Mouse (Mus musculus) midbrain, embryonic 15.5 days (tissue): ENCODE measurements around the gene Cflar. TPM values are rescaled to one million over a fixed set of nuclear protein-coding genes. Genes with fewer than 3 reads are reported as not detected.

Source experiments
- ATAC-seq: fragments of 200-750 bp; cut with Nextera tagmentation; replicated peaks from 2 replicates; pipeline ENCODE4 v1.8.0; 2017; ENCODE audit warnings: moderate TSS enrichment
- H3K27ac ChIP-seq: fragments of 300-500 bp; sonication (generic); 2 replicates; pipeline ENCODE4 v1.5.1; 2015; ENCODE audit warnings: mild to moderate bottlenecking, inconsistent platforms
- H3K27me3 ChIP-seq: fragments of 300-500 bp; sonication (generic); replicated peaks from 2 replicates; pipeline ENCODE4 v1.6.1; 2015; ENCODE audit warnings: inconsistent platforms
- H3K36me3 ChIP-seq: fragments of 300-500 bp; sonication (generic); replicated peaks from 2 replicates; pipeline ENCODE4 v1.6.1; 2015; ENCODE audit warnings: inconsistent platforms
- H3K4me1 ChIP-seq: fragments of 300-500 bp; sonication (generic); 2 replicates; pipeline ENCODE4 v1.6.1; 2015; ENCODE audit warnings: inconsistent platforms
- H3K4me2 ChIP-seq: fragments of 300-500 bp; sonication (generic); 2 replicates; pipeline ENCODE4 v1.6.1; 2015; ENCODE audit warnings: inconsistent platforms, mild to moderate bottlenecking, moderate library complexity
- H3K4me3 ChIP-seq: fragments of 300-500 bp; sonication (generic); 2 replicates; pipeline ENCODE4 v1.5.1; 2015; ENCODE audit warnings: mild to moderate bottlenecking, inconsistent platforms
- H3K9ac ChIP-seq: fragments of 300-500 bp; sonication (generic); 2 replicates; pipeline ENCODE4 v1.6.1; 2015; ENCODE audit warnings: mild to moderate bottlenecking, inconsistent platforms
- H3K9me3 ChIP-seq: fragments of 300-500 bp; sonication (generic); 2 replicates; pipeline ENCODE4 v1.6.1; 2016; ENCODE audit warnings: inconsistent platforms
- WGBS: fragments of 180-500 bp; shearing (Covaris S2); methylation state at CpG from one replicate; pipeline ENCODE4 v1.1.7; 2015; ENCODE audit warnings: mixed read lengths; 5-methylcytosine and 5-hydroxymethylcytosine counted together
- polyA plus RNA-seq: library from polyadenylated mRNA; unstranded; fragments of >200 nt; fragmentation: Nextera tagmentation; extraction: Ambion mirVana; gene quantifications from 2 replicates; pipeline ENCODE4 v1.2.1, GENCODE M21; 2015

Cflar gene
- polyA plus RNA-seq, 1 experiment from 2014 or later = 16.1 TPM

DNA sequence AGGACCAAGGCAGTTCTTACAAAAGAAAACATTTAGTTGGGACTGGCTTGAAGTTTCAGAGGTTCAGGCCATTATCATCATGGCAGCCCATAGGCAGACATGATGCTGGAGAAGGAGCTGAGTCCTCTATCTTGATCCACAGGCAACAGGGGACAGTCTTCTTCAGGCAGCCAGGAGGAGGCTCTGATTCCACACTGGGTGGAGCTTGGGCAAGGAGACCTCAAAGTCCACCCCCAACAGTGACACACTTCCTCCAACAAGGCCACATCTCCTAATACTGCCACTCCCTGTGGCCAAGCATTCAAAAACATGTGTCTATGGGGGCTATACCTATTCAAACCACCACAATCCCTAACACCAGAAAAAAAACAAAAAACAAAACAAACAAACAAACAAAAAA, 62.0 kb downstream of the Cflar start:
- no peak for ATAC-seq
- H3K9me3 ChIP-seq = no peaks in the 10 kb centered on the region
- H3K27ac ChIP-seq = no peak overlapping the region
- H3K36me3 ChIP-seq = no peaks in the 10 kb centered on the region
- no peak overlapping the region for H3K4me2 ChIP-seq
- no peaks in the 10 kb centered on the region for H3K27me3 ChIP-seq
- no peak overlapping the region for H3K9ac ChIP-seq
- H3K4me3 ChIP-seq = no peak overlapping the region
- H3K4me1 ChIP-seq = no peaks in the 10 kb centered on the region

DNA sequence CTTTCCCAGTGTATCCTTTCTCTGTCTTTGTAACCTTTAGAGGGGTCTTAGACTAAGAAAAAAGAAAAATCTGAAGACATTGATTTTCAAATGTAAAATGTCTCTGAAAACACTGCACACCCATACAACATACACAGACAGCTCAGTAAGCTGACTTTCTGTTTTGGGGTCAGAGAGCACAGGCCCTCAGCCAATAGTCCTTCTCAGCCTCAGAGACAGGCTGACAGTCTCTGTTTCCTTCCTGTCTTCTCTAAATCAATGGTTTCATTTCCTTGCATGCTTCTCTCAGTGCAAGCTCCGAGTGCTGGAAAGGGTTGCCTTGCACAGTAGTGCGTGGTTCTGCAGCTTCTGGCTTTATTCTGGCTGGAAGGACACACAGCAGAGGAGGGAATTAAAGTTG, 62.6 kb downstream of the Cflar start:
- Histone ChIP-seq H3K27me3 (no peaks in the 10 kb centered on the region), H3K27ac (no peak overlapping the region), H3K36me3 (no peaks in the 10 kb centered on the region), H3K4me2 (no peak overlapping the region), H3K4me1 (no peaks in the 10 kb centered on the region), H3K9me3 (no peaks in the 10 kb centered on the region), H3K4me3 (no peak overlapping the region), H3K9ac (no peak overlapping the region)
- WGBS = 65% methylated on average over 2 of the region's 2 CpGs
- no peak for ATAC-seq

DNA sequence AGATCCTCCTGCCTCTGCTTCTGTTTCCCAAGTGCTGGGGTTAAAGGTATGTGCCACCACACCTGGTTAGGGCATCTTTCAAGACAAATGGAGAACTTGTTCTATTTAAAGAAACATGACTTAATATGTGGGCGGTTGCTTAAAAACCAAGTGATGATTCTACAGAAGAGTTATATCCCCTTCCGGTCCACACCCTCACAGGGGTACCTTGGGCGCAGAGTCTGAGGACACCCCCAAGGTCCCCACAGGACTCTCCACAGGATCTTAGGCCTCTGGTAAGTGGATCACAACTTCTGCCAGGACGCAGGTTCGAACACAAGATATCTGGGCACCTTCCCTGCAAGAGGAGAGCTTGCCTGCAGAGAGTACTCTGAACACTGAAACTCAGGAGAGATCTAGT, 64.1 kb downstream of the Cflar start:
- ATAC-seq = no peak
- Histone ChIP-seq H3K27ac (no peak overlapping the region), H3K9ac (no peak overlapping the region), H3K4me2 (no peak overlapping the region), H3K4me1 (no peaks in the 10 kb centered on the region), H3K27me3 (no peaks in the 10 kb centered on the region), H3K36me3 (no peaks in the 10 kb centered on the region), H3K9me3 (no peaks in the 10 kb centered on the region), H3K4me3 (no peak overlapping the region)
- WGBS = 97% methylated on average over 5 of the region's 5 CpGs

DNA sequence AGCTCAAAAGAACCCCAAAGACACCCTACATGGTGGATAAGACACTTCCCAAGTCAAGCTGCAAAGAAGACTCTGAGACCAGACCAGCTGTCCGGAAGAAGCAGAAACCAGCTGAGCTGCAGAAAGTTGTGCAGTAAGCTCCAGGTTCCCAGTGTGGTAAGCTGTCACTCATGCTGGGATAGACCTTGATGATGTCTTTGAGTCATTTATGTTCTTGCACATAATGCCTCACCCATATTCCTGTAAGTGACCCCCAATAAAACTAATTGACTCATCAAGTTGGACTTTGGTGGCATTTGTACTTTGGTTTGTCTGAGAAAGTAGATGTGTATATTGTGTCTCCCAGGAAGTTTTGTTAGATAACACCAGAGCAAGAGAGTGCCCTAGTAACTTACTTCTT, 66.3 kb downstream of the Cflar start:
- Histone ChIP-seq H3K9ac (no peak overlapping the region), H3K9me3 (no peaks in the 10 kb centered on the region), H3K36me3 (no peaks in the 10 kb centered on the region), H3K27me3 (no peaks in the 10 kb centered on the region), H3K4me3 (no peak overlapping the region), H3K4me2 (no peak overlapping the region), H3K27ac (no peak overlapping the region), H3K4me1 (no peaks in the 10 kb centered on the region)
- no peak for ATAC-seq
- WGBS = 91% methylated on average over 1 of the region's 1 CpGs

DNA sequence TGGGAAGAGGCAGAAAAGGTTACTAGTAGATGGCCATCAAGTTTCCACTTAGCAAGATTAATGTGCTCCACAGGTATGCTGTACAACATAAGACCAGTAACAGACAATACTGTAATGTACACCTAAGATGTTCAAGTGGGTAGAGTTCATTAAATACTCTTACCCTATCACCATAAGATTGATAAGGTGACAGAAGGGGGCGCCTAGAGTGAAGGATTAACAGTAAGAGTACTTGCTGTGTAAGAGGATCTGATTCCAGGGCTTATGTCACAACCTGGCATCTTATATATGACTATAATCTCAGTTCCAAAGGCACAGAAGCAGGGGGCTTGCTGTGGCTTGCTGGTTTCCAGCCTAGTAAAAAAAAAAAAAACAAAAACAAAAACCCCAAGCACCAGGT, 66.9 kb downstream of the Cflar start:
- Histone ChIP-seq H3K9ac (no peak overlapping the region), H3K4me2 (no peak overlapping the region), H3K27ac (no peak overlapping the region), H3K4me1 (no peaks in the 10 kb centered on the region), H3K4me3 (no peak overlapping the region), H3K9me3 (no peaks in the 10 kb centered on the region), H3K27me3 (no peaks in the 10 kb centered on the region), H3K36me3 (no peaks in the 10 kb centered on the region)
- no peak for ATAC-seq
- WGBS = 18% methylated on average over 1 of the region's 1 CpGs

DNA sequence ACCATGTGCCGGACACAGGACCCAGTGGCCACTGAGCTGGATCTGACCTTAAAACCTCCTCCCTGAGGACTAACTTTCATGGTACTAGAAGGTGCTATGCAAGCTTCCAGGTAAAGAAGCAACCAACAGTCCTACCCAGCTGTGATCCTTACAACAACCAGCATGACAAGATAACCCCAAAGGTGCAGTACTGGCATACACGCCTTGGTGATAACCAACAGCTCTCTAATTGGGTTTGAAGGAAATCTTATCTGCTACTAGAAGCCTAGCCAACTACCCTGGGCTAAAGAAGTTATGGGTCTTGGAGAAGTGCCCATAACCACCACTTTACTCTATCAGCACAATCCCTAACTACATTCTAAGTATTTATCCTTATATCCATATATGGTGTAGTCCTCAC, 75.0 kb downstream of the Cflar start:
- 95% methylated on average over 2 of the region's 2 CpGs for whole genome bisulfite sequencing
- Histone ChIP-seq H3K4me1 (no peaks in the 10 kb centered on the region), H3K4me3 (no peak overlapping the region), H3K9me3 (no peaks in the 10 kb centered on the region), H3K9ac (no peak overlapping the region), H3K36me3 (no peaks in the 10 kb centered on the region), H3K4me2 (no peak overlapping the region), H3K27me3 (no peaks in the 10 kb centered on the region), H3K27ac (no peak overlapping the region)
- ATAC-seq = no peak

DNA sequence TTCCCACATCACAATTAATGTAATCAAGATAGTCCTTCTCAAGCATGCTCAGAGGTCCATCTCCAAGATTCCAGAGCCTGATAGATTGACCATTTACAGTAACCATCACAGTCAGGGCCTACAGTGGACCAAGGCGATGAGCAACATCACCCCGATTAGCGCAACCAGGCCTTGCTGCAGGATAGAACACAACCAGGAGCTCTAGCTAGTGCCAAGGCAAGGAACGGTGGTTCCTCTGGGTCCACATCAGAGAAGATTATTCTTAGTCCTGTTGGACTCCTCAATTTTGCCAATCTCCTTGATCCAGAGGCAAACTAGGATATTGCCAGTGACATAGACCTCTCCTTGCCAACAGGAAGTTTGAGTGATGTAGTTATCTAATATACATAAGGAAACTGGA, 77.1 kb downstream of the Cflar start:
- WGBS = 97% methylated on average over 4 of the region's 4 CpGs
- H3K27ac ChIP-seq = no peak overlapping the region
- ATAC-seq = no peak
- H3K4me3 ChIP-seq = no peak overlapping the region
- H3K4me2 ChIP-seq = no peak overlapping the region
- no peaks in the 10 kb centered on the region for H3K9me3 ChIP-seq
- H3K4me1 ChIP-seq = no peaks in the 10 kb centered on the region
- no peaks in the 10 kb centered on the region for H3K36me3 ChIP-seq
- H3K27me3 ChIP-seq = no peaks in the 10 kb centered on the region
- no peak overlapping the region for H3K9ac ChIP-seq

DNA sequence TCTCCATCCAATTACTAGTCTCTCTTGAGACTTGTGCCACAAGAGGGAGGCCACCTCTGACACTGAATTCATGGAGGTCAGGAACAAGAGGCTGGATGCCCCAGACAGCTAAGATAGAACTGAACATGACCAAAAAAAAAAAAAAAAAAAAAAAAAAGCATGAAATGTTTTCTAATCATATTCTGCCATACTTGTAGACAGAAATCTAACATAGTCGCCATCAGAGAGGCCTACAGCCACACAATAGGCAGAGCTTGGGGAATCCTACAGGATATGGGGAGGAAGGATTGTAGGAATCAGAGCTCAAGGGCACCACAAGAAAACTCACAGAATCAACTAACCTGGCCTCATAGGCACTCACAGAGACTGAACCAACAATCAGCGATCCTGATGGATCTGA, 83.4 kb downstream of the Cflar start:
- ATAC-seq = no peak
- H3K9me3 ChIP-seq = no peaks in the 10 kb centered on the region
- H3K9ac ChIP-seq = no peak overlapping the region
- H3K4me1 ChIP-seq = peaks cover 7% of the 10 kb centered on the region
- no peaks in the 10 kb centered on the region for H3K36me3 ChIP-seq
- H3K4me2 ChIP-seq = no peak overlapping the region
- H3K27me3 ChIP-seq = no peaks in the 10 kb centered on the region
- WGBS = 52% methylated on average over 2 of the region's 2 CpGs
- no peak overlapping the region for H3K4me3 ChIP-seq
- no peak overlapping the region for H3K27ac ChIP-seq

DNA sequence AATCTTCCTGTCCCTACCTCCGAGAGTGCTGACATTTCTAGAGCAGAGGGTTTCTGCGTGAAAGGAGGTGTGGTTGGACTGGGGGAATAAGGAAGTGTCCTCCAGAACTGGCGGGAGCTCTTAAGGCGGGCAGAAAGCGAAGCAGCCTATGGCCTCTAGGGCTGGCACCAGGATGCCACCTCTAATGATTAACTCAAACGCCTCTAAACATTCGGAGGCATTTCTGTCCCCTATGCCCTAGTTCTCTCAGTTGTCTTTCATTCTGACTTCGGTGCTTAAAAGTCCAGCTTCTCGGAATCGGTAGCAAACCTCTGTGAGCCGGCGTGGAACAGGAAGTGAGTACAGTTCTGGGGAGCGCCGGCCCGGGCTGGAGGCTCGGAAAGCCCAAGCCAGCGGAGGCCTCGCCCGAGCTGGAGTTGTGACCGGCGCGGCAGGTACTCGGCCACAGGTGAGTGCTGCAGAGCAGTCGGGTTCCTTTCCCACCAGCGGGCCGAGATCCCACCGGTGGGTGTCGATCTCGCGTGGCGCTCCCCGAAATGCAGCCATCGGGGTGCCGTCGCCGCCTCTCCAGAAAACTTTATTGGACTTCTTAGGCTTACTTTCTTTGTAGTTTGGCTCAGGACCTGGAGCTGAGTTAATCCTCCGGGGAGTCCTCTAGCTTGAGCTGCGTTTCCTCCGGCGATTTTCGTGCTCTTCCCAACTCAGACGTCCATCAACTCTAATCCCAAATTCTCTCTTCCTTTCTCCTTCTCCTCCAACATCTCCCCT, 84.2 kb downstream of the Cflar start, which contains the start of gene Casp8:
Casp8 (plus strand) TSS at position 84 of the 768 bp plus-strand sequence.
- peak within 1 kb of the TSS; percentile 2; the same call in 1 of the 2 replicates for H3K9ac ChIP-seq
- peaks cover 7% of the 10 kb centered on the region for H3K4me1 ChIP-seq
- H3K27me3 ChIP-seq = no peaks in the 10 kb centered on the region
- 0 out of 2 replicates have a peak, but pooled peaks have one; percentile 62 for ATAC-seq
- no peaks in the 10 kb centered on the region for H3K36me3 ChIP-seq
- WGBS = 1% methylated on average over 42 of the region's 42 CpGs
- peak within 1 kb of the TSS; percentile 73 for H3K4me2 ChIP-seq
- H3K9me3 ChIP-seq = no peaks in the 10 kb centered on the region
- H3K27ac ChIP-seq = no peak within 1 kb of the TSS
- peak within 1 kb of the TSS; percentile 35 for H3K4me3 ChIP-seq

DNA sequence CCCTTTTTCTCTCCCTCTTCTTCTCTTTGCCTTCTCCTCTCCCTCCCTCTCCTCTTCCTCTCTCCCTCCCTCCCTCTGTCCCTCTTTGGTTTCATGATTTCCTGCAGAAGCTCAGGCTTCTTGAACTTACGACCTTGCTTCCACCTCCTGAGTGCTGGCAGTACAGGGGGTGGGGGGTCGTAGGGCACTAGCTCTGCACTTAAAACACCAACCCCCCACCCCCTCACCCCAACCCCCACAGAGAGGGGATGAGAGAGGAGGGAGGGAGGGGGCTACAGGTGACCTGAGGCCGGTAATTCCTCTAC, 84.7 kb downstream of the Cflar start:
- Histone ChIP-seq H3K4me2 (peak overlapping the region; percentile 73), H3K4me1 (peaks cover 7% of the 10 kb centered on the region), H3K4me3 (peak overlapping the region; percentile 35), H3K36me3 (no peaks in the 10 kb centered on the region), H3K27ac (no peak overlapping the region), H3K9ac (peak overlapping the region; percentile 2; the same call in 1 of the 2 replicates), H3K9me3 (no peaks in the 10 kb centered on the region), H3K27me3 (no peaks in the 10 kb centered on the region)
- 4% methylated on average over 3 of the region's 3 CpGs for WGBS
- ATAC-seq = no peak

DNA sequence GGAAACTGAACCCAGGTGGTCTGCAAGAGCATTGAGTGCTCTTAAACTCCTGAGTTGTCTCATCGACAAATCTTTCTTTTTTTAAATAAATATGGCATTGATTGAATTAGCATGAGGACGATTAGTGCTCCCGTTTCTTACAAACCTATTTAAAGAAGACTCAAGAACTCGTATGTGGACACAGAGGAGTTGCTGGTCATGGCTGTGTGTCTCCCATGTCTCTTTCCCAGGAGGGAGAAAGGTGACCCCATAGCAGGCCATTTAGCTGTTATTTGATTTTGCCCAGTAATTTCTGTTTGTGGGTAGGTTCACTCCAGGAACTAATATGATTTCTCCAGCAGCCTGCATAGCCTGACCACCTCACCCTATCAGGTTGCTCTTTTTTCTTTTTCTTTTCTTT, 85.5 kb downstream of the Cflar start:
- H3K9me3 ChIP-seq = no peaks in the 10 kb centered on the region
- no peak overlapping the region for H3K9ac ChIP-seq
- no peak overlapping the region for H3K4me3 ChIP-seq
- no peak overlapping the region for H3K4me2 ChIP-seq
- no peaks in the 10 kb centered on the region for H3K36me3 ChIP-seq
- peaks cover 7% of the 10 kb centered on the region for H3K4me1 ChIP-seq
- no peaks in the 10 kb centered on the region for H3K27me3 ChIP-seq
- H3K27ac ChIP-seq = no peak overlapping the region
- 76% methylated on average over 4 of the region's 4 CpGs for WGBS
- no peak for ATAC-seq

DNA sequence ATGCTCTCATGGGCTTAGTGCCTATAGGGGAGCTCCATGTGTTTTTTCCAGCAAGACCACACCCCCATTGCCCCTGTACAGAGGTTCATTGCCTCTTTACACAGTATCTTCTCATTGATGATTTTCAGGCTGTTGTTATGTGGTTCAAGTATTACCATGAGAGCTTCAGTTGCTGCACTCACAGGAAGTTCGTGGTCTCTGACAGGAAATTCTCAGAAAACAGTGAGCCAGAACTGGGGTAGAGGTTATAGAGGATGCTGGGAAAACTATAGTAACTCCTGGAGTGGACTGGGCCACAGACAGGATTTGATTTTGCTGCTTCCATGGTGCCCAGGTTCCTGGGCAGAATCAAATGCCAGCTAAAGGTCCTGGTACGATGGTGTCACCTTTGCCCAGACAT, 86.1 kb downstream of the Cflar start:
- no peak overlapping the region for H3K4me2 ChIP-seq
- WGBS = 77% methylated on average over 2 of the region's 2 CpGs
- no peak overlapping the region for H3K27ac ChIP-seq
- peaks cover 7% of the 10 kb centered on the region for H3K4me1 ChIP-seq
- no peak overlapping the region for H3K9ac ChIP-seq
- no peaks in the 10 kb centered on the region for H3K36me3 ChIP-seq
- H3K9me3 ChIP-seq = no peaks in the 10 kb centered on the region
- no peak for ATAC-seq
- H3K4me3 ChIP-seq = no peak overlapping the region
- H3K27me3 ChIP-seq = no peaks in the 10 kb centered on the region

DNA sequence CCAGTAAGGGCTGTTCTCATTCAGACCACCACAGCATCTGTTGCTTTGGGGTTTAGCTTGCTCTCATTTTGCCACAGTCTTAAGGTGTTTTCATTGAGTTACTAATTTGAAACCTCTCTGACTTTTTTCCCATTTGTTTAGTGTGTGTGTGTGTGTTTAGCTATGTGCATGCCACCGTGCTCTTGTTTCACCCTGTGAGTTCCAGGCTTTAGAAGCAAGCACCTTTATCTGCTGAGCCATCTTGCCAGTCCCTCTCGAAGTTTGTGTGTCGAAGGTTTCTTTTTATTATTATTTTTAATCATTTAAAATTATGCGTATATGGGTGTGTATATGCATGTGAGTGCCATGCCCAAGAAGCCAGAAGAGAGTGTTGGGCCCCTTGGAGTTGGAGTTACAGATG, 87.6 kb downstream of the Cflar start:
- no peak overlapping the region for H3K4me3 ChIP-seq
- no peak overlapping the region for H3K9ac ChIP-seq
- no peaks in the 10 kb centered on the region for H3K9me3 ChIP-seq
- H3K27ac ChIP-seq = no peak overlapping the region
- peaks cover 7% of the 10 kb centered on the region for H3K4me1 ChIP-seq
- H3K4me2 ChIP-seq = no peak overlapping the region
- WGBS = 95% methylated on average over 4 of the region's 4 CpGs
- ATAC-seq = no peak
- H3K36me3 ChIP-seq = no peaks in the 10 kb centered on the region
- H3K27me3 ChIP-seq = no peaks in the 10 kb centered on the region
